Mouse (Mus musculus) adrenal gland, postnatal 10 days (tissue): ENCODE data around the gene Dusp14. TPM values are rescaled to one million over a fixed set of nuclear protein-coding genes. Genes with fewer than 3 reads are reported as not detected.

Experiments
- DNase-seq: peaks from one replicate; pipeline ENCODE4 v3.0.0; 2021; ENCODE audit warnings: mixed read lengths
- total RNA-seq, 2 experiments: library from RNA; stranded (reverse); gene quantifications; 2 replicates each; pipeline ENCODE4 v1.2.3; 2021

Gene Dusp14
- total RNA-seq, 2 experiments from 2014 or later, result 3.0 to 4.0 TPM

DNA sequence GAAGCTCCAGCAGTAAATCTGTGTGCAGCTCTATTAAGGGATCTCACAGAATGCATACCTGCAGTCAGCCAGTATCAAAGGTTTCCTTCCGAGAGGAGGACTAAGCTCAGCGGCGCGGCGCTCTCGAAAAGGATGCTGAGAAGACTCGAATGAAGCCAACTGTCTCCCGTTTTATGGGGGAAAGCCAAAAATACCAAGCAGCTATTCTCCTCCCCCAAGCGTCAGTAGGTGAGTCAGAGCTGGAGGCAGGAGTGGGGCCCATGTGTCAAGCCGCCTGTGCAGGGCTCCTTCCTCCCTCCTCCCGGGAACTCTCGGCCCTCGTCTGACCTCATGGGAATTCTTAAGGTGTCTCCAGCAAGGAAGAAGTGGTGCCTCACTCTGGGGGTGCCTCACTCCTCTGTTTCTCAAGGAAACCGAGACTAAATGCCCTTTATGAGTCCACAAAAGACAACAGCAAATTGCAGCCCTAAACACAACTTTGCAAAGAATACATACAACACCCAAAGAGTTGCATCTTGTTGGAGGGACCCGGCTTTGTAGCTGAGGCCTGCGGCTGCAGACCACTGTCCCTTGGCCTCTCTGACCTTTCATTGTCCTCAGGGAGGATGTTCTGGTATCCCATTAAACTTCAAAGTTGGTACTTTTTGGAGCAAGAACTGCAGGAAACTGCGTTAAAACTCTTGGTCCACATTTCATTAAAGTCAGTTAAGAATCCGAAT, 2.0 kb downstream of the Dusp14 start:
- DNase-seq, result peak; percentile 69

- no peak for DNase-seq
Measured at GRCm38 (mm10) chr11:84066071-84066481, 3.0 kb downstream of the Dusp14 start.

GRCm38 (mm10) chr11:84063631-84064209, 5.3 kb downstream of the Dusp14 start:
- no peak for DNase-seq

- peak; percentile 42 for DNase-seq
Measured at GRCm38 (mm10) chr11:84062805-84063204, 6.3 kb downstream of the Dusp14 start.

- DNase-seq, result no peak
Measured at GRCm38 (mm10) chr11:84061881-84062280, 7.2 kb downstream of the Dusp14 start.

DNA sequence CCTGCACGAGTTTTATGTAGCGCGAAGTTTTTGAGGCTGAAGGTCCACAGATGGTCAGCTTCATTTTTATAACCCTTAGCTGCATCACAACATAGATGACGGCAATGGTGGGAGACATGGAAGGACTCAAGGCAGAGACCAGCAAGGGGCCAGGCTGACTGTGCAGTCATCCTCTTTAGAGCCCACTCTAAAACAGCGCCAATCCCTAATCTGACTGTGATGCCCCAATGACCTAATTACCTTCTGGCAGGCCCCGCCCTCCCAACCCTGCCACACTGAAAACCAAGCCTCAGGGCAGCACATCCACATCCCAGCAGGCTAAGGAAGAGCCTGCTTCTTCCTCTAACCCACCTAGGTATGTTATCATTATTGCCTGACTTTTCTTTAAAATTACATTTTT, 8.4 kb downstream of the Dusp14 start:
- no peak for DNase-seq

DNA sequence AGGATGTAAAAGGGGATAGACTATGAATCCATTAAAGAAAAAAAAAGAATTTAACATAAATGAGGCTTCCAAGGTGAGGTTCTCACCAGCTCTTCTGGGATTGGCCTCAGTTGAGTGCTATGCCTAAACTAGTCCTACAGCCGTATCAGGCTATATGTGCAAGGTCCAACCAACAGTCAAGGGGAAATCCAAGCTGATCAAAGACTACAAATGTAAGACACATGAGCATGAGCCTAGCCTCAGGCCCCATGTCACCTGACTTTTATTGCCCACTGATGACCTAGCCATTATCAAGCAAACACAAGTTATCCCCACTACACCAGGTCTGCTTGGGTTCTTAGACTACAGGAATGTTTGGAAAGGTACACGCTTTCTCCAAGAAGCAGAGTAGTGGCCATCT, 9.3 kb downstream of the Dusp14 start:
- DNase-seq, result no peak

DNA sequence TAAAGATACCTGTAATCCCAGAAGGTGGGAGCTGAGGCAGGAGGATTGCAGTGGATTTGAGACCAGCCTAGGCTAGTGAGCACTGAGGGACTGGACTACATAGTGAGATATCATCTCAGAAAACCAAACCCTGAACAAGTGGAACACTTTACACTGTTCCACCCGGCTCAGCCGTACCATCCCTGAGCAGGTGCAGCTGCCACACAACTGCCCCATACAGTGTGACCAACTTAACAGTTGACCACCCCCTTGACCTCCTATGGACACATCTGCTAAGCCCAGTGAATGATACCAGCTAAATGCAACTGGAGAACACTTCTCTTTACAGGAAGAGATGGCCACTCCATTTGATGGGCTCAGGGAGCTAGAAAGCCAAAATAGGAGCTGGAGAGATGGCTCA, 11.6 kb downstream of the Dusp14 start:
- DNase-seq, result no peak

DNA sequence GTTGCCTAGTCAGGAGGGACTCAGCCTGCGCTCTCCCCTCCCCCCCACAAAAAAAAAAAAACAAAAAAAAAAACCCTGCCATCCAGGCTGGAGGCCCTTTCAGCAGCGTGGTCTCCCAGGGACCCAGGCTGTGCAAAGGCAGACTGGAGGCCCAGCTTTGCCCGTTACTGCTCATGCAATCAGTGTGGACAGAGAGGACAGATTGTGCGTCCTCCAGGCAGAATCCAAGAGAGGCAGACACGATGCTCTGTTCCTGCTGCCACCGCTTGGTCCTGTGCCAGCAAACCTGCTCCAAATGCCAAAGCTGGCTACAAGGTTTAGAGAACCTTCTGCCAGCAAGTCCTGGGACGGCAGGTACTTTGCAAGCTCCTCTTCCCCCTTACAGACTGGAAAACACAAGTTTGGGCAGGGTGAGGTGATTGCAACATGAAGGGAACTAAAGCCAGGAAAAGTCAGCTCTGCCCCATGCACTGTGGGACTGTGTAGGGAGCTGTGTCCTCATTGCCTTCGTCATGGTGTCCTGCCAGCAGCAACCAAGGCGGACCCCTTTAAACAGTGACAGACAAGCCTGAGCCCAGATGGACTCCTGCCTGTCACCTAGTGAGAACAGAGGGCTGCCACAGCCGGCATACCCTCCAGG, 15.4 kb downstream of the Dusp14 start:
- peak; percentile 64 for DNase-seq

- no peak for DNase-seq
Measured at GRCm38 (mm10) chr11:84053055-84053454, 16.0 kb downstream of the Dusp14 start.

DNA sequence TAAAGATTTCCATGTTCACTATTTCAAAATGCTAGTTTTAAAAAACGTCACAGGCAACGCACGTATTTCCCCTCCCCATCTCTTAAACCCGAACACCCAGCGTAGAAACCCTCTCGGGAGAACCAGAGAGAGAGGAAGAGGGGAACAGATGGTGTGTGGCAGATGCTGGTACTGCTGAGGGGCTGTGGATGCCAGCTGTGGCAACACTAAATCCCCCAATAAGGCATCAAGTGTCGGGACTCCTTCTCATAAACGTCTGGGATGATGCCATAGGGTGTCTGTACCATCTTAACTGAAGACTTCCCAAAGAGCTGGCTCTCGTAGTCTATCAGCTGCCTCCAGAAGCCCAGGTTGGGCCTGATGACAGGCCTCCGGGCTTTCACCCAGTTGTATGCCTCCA, 20.6 kb downstream of the Dusp14 start:
- no peak for DNase-seq

DNA sequence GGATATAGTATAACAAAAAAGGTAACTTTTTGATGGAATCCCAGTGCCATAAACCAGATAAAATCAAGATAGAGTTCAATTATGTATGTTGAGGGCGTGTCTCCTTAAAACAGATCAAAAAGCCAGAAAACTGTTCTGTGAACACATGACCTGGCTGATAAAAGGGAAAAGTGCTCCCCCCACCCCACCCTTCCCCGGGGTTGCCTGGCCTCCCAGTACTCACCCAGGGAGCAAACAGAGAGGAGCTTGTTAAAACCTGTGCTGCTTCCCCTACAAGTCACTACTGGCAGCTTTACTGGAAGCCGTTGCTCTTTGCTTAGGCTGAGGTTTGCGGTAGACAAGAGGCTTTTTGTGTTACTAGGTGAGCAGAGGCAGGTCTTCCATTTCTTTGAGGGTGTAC, 21.8 kb downstream of the Dusp14 start:
- DNase-seq, result no peak

DNA sequence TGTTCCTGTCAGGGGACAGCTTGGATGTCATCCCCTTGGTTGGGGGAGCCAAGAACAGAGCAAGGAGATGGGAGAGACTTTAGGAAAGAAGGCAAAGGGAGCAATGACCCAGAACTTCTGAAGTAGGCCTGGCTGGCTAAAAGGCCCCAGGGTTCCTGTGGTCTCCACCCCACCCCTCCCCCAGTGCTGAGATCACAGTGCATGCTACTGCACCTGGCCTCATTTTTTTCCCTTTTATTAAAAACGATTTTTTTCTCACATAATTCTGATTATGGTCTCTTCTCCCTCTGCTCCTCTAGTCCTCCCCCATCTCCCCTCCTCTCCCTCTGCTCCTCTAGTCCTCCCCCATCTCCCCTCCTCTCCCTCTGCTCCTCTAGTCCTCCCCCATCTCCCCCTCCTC, 24.1 kb downstream of the Dusp14 start:
- DNase-seq, result no peak

DNA sequence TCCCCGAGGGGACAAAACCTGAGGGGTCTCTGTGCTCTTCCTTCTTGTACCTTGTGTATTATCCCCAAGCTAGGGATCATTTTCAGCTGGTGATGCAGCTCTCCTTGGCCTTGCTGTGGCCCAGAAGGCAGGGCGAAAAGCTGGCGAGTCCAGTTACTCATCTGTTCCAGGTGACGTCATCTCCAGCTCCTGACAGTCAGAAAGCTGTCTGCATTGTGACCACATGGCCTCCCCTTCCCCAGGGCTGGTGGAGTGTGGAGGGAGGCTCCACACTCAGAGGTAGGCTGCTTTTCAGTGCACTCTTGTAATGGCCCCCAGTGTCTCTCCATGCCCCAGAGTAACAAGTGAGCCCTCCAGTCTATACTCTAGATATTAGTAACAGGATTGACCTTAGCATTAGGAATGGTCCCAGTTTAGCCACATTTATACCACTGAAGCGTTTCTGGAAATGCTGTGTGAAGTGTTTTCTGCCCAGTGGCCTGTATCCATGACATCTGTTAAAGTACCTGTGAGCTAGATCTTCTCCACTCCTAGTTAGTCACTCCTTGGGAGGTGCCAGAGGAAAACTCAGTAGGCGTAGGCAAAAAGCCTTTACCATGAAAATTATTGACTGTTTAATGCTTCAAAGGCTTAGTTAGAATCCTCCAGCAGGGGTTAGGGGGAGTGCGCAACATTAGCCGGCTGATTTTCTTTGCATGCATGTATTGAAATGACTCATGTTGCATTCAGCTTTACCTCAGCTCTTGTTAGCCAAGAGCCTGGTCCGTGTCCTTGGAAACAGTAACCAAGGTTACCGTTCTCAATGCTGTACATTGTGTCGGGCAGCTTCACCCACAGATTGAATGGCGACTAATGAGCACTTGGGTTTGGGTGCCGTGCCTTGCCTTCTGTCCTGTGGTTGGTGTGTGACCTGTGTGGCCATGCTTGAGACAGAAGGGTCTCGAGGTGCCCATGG, 26.0 kb downstream of the Dusp14 start:
- DNase-seq, result peak; percentile 65

DNA sequence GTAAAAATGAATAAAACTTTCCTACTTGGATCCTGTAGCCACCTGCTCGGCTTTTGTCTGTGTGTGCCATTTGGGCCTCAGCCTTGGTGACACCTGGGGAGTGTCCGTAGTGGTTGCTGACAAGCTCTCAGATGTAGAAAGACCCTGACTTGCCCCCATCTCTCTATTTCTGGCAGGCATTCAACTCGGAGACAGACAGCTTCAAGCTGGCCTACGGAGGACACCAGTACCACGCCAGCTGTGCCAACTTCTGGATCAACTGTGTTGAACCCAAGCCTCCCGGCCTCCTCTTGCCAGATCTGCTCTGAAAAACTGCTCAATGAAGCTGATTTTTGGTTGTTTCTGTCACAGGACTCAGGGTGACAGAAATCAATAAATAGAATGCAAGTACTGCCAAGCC, 28.4 kb downstream of the Dusp14 start:
- DNase-seq, result no peak

GRCm38 (mm10) chr11:84033671-84034070, 35.4 kb downstream of the Dusp14 start:
- DNase-seq, result no peak

GRCm38 (mm10) chr11:84032559-84032958, 36.5 kb downstream of the Dusp14 start:
- no peak for DNase-seq

GRCm38 (mm10) chr11:84031971-84032370, 37.1 kb downstream of the Dusp14 start:
- DNase-seq, result peak; percentile 77

DNA sequence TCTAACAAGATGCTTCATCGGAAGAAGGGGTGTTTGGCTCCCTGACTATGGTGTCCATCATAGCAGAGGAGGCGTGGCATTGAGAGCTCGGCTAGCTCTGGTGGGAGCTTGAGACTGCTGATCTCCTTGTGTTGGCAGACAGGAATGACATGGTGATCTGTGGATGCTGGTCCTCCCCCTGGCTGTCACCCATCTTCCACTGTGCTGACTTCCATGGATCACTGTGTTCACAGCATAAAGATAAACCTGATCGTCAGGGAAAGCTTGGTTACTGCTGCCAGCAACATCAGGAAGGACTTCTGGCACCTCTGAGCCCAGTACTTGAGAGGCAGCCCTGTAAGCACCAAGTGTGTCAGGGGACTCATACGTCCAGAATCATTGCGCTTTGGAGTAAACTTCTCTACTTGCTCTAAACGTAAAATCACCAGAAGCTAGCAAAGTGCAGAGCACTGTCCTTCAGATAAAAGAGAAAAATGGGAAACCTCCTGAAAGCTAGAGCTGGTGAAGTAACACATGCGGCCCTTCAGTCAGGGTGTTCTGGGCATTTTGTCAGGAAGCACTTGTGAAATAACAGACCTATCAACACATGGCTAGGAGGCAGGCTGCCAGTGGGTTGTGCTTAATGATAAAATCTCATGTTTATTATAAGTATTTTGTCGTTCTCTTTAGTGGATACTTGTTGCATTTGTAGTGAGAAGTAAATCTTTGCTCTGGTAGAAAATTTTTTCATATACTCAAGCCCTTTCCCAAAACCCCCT, 40.6 kb downstream of the Dusp14 start:
- DNase-seq, result peak; percentile 65

DNA sequence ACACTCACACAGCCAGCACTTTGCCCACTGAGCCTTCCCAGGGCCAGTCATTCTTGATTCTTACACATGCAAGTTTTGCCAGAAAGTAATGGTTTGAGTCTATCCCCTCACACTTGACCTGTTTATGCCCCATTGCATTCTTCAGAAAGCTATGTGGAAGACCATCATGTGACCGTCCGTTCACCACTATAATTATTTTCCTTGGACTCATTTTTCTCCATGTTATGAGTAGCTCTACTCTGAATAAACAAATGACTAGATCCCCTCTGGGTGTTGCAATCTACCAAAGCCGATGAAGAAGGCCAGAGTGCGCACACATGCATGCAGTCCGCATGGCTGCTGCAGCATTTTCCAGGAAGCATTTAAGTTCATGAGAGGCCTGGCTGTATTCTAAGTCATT, 41.8 kb downstream of the Dusp14 start:
- no peak for DNase-seq

GRCm38 (mm10) chr11:84016810-84017508, 52.1 kb downstream of the Dusp14 start:
- DNase-seq, result no peak
